Mouse (Mus musculus) lung, adult 2 months (tissue): ENCODE data around the gene Pomgnt1.

Experiments
- CTCF ChIP-seq: fragments of 200-500 bp; IDR thresholded peaks from 2 replicates; pipeline ENCODE4 v1.5.1; 2011; ENCODE audit warnings: mild to moderate bottlenecking, low read length, control low read depth; ENCODE audit not compliant: insufficient read depth
- POLR2A ChIP-seq: fragments of 200-500 bp; IDR thresholded peaks from 2 replicates; pipeline ENCODE4 v1.6.1; 2011; ENCODE audit warnings: low read depth, mild to moderate bottlenecking, control low read depth, low read length, borderline replicate concordance; ENCODE audit errors: extremely low read depth

GRCm38 (mm10) chr4:116176543-116176988 lies 52.9 kb downstream of the Pomgnt1 start:
- TF ChIP-seq POLR2A (peak; percentile 70; the same call in 1 of the 2 replicates), CTCF (no peak)
